8 mouse cellular contexts compared by ENCODE assay signal in the genomic region with DNA sequence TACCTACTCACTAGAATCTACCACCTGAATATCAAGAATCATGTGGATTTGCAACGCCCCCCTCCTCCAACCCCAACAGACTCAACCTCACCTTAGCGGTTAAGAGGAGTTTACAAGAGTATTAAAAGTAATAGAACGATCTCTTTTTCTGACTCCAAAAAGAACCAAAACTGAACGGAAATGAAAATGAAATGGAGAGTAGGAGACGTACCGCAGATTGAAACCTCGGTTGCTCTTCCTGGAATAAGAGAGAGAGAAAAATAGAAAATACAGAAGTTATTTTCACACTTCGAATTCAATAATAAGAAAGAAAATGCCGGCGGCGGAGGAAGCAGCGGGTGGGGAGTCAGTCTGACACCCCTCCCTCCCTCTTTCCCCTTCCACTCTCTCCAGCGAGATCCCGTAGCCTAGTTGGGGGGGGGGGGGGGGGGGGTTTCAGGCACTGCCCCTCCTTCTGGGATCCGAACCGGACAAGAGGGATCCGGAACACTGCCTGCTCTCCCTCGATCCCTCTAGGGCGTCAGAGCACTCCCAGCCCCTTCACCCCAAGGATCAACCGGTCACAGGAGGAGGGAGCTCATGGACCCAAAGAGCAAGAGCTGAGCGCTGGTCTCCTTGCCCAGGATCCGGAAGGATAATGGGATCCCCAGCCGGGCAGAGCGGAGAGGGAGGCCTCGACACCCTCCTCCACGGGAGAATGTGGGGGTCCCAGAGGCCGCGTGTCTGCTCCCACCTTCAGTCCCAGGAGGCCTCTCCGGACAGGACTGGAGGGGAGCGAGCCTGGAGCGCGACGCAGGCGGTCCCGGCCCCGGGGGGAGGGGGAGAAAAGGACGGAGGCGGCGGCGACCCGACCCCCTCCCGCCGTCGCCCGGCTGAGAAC. TPM values are rescaled to one million over a fixed set of nuclear protein-coding genes. Genes with fewer than 3 reads are reported as not detected.
DNase-seq lines count a peak whose midpoint lies in the region; ATAC-seq and TF ChIP-seq lines count a peak whose summit lies in the region.

No protein-coding gene starts in this region.

- peak overlapping the region; percentile 78 for H3K4me3 ChIP-seq in lung, adult 2 months (replicated peaks; ENCODE audit: extremely low read depth, low read depth, low read length)
- H3K4me3 ChIP-seq in embryonic fibroblast, embryonic 13.5 days (ENCODE audit: insufficient read depth, low read length) = peak overlapping the region; percentile 78
- H3K4me3 ChIP-seq in kidney, embryonic 15.5 days (replicated peaks) = peak overlapping the region; percentile 96
- H3K4me3 ChIP-seq in midbrain, embryonic 14.5 days (replicated peaks; ENCODE audit: low read depth, low read length) = peak overlapping the region; percentile 91

- peaks cover 37% of the 10 kb centered on the region for H3K36me3 ChIP-seq in kidney, embryonic 15.5 days
- H3K36me3 ChIP-seq in midbrain, embryonic 14.5 days (ENCODE audit: control insufficient read depth, insufficient read depth, low read length) = peaks cover 23% of the 10 kb centered on the region

- no peak for TF ChIP-seq POLR2A in lung, adult 2 months (IDR thresholded peaks at IDR 0.05; ENCODE audit: borderline replicate concordance, extremely low read depth, low read depth, low read length)
- TF ChIP-seq POLR2A in embryonic fibroblast, embryonic 13.5 days (IDR thresholded peaks at IDR 0.05; ENCODE audit: low read depth, low read length) = no peak

- H3K9me3 ChIP-seq in kidney, embryonic 15.5 days (replicated peaks) = no peaks in the 10 kb centered on the region
- H3K9me3 ChIP-seq in midbrain, embryonic 14.5 days (ENCODE audit: control insufficient read depth, low read length) = no peaks in the 10 kb centered on the region

- no peak overlapping the region for H3K27ac ChIP-seq in embryonic fibroblast, embryonic 13.5 days (ENCODE audit: insufficient read depth, low read length)
- H3K27ac ChIP-seq in kidney, embryonic 15.5 days = peak overlapping the region; percentile 75
- peak overlapping the region; percentile 73 for H3K27ac ChIP-seq in midbrain, embryonic 14.5 days (replicated peaks; ENCODE audit: low read depth, low read length)

- 2% methylated on average over 44 of the region's 45 CpGs for WGBS in lung, adult 2 months
- WGBS in kidney, embryonic 15.5 days = 5% methylated on average over 42 of the region's 45 CpGs
- WGBS in midbrain, embryonic 14.5 days = 7% methylated on average over 38 of the region's 45 CpGs

- H3K27me3 ChIP-seq in kidney, embryonic 15.5 days = no peaks in the 10 kb centered on the region
- no peaks in the 10 kb centered on the region for H3K27me3 ChIP-seq in midbrain, embryonic 14.5 days (ENCODE audit: control insufficient read depth, insufficient read depth, low read length)

- peak; percentile 70 for DNase-seq in adrenal gland, postnatal 14 days
- no peak for DNase-seq in adrenal gland, adult 2 months
- DNase-seq in lung, adult 2 months = no peak
- no peak for DNase-seq in lung, postnatal 4 days
- peak; percentile 12 for DNase-seq in midbrain, embryonic 14.5 days
- no peak for DNase-seq in thymus, postnatal 10 days (ENCODE audit: low spot score in 2 of 2)

- TF ChIP-seq CTCF in lung, adult 2 months (IDR thresholded peaks at IDR 0.05; ENCODE audit: insufficient read depth, low read length) = no peak
- TF ChIP-seq CTCF in embryonic fibroblast, embryonic 13.5 days (IDR thresholded peaks at IDR 0.05; ENCODE audit: borderline replicate concordance, insufficient read depth, low read length) = no peak

- peak overlapping the region; percentile 94 for H3K4me2 ChIP-seq in kidney, embryonic 15.5 days
- H3K4me2 ChIP-seq in midbrain, embryonic 14.5 days (ENCODE audit: low read length) = peak overlapping the region; percentile 85

- H3K4me1 ChIP-seq in lung, adult 2 months (ENCODE audit: control insufficient read depth, insufficient read depth, low read length) = peaks cover 3% of the 10 kb centered on the region; the same call in 1 of the 2 replicates
- no peaks in the 10 kb centered on the region for H3K4me1 ChIP-seq in embryonic fibroblast, embryonic 13.5 days (ENCODE audit: control insufficient read depth, insufficient read depth, low read length)
- peaks cover 13% of the 10 kb centered on the region for H3K4me1 ChIP-seq in kidney, embryonic 15.5 days
- peaks cover 11% of the 10 kb centered on the region for H3K4me1 ChIP-seq in midbrain, embryonic 14.5 days (ENCODE audit: control insufficient read depth, insufficient read depth, low read length)

- ATAC-seq in kidney, embryonic 15.5 days (replicated peaks; ENCODE audit: low FRiP score) = peak; percentile 34
- peak; percentile 38 for ATAC-seq in midbrain, embryonic 14.5 days (ENCODE audit: low FRiP score, low TSS enrichment)

- peak overlapping the region; percentile 84 for H3K9ac ChIP-seq in kidney, embryonic 15.5 days
- H3K9ac ChIP-seq in midbrain, embryonic 14.5 days (replicated peaks; ENCODE audit: low read length) = peak overlapping the region; percentile 81

RNA-seq across cellular contexts. Expression of a gene that starts 0.7 kb away (rescaled TPM):
- 59.9 and 83.1 TPM in 2 replicates for total RNA-seq in adrenal gland, postnatal 14 days (2021)
- 10 to 100 TPM; 59.7 to 80.7 TPM for total RNA-seq in adrenal gland, adult 2 months (2021)
- polyA plus RNA-seq in adrenal gland, adult 2 months (2012; rRNA removed) = 14.5 and 21.1 TPM in 2 replicates
- polyA plus RNA-seq in lung, adult 2 months (2012; rRNA removed) = 35.1 and 37.7 TPM in 2 replicates
- polyA plus RNA-seq in embryonic fibroblast, embryonic 13.5 days (2011; ENCODE audit: insufficient read length, low read depth, missing spikeins) = 83.3 and 98.7 TPM in 2 replicates
- polyA plus RNA-seq in kidney, embryonic 15.5 days (2015; fragmentation: Nextera tagmentation; extraction: Ambion mirVana) = 16.6 and 19.9 TPM in 2 replicates
- 52.5 and 118 TPM in 2 replicates for polyA plus RNA-seq in midbrain, embryonic 14.5 days (2014; fragmentation: Nextera tagmentation; extraction: Ambion mirVana)

Comparison
In these comparisons a context has a peak if more than half of its experiments do, and no peak if none do; other contexts are left out.
1. DNase-seq: peak in adrenal gland, postnatal 14 days (single experiment) and midbrain, embryonic 14.5 days (single experiment); none in adrenal gland, adult 2 months (single experiment), lung, adult 2 months (single experiment), lung, postnatal 4 days (0 of 2) and thymus, postnatal 10 days (0 of 2).
2. Peak in every context shown above with its lines, with median percentiles within 50 percentile points of each other: H3K4me3 ChIP-seq.